Mouse (Mus musculus) small intestine, adult 2 months (tissue): ENCODE data around the gene 1810009A15Rik. TPM values are rescaled to one million over a fixed set of nuclear protein-coding genes. Genes with fewer than 3 reads are reported as not detected.

Source experiments
- H3K27ac ChIP-seq: fragments of 200-500 bp; 2 replicates; pipeline ENCODE4 v1.5.1; 2012; ENCODE audit warnings: low read depth, low read length, control low read depth, inconsistent platforms; ENCODE audit not compliant: insufficient read depth
- H3K27me3 ChIP-seq: fragments of 200-500 bp; 2 replicates; pipeline ENCODE4 v1.6.1; 2012; ENCODE audit warnings: mild to moderate bottlenecking, moderate library complexity, low read length, inconsistent platforms; ENCODE audit not compliant: control insufficient read depth, insufficient read depth
- H3K36me3 ChIP-seq: fragments of 200-500 bp; 2 replicates; pipeline ENCODE4 v1.6.1; 2012; ENCODE audit warnings: mild to moderate bottlenecking, low read length, control low read depth, inconsistent platforms; ENCODE audit not compliant: control insufficient read depth, insufficient read depth
- H3K4me1 ChIP-seq: fragments of 200-500 bp; 2 replicates; pipeline ENCODE4 v1.6.1; 2012; ENCODE audit warnings: low read length, inconsistent platforms, mixed read lengths; ENCODE audit not compliant: control insufficient read depth, insufficient read depth, insufficient read length
- H3K4me3 ChIP-seq: fragments of 200-500 bp; 2 replicates; pipeline ENCODE4 v1.5.1; 2012; ENCODE audit warnings: low read depth, mild to moderate bottlenecking, control low read depth, inconsistent platforms, low read length, moderate library complexity
- CTCF ChIP-seq: fragments of 200-500 bp; IDR thresholded peaks from 2 replicates; pipeline ENCODE4 v1.5.1; 2012; ENCODE audit warnings: low read depth, mild to moderate bottlenecking, control low read depth, inconsistent platforms, low read length, moderate library complexity, mixed read lengths; ENCODE audit not compliant: insufficient replicate concordance, insufficient read length; ENCODE audit errors: extremely low read depth
- POLR2A ChIP-seq: fragments of 200-500 bp; IDR thresholded peaks from 2 replicates; pipeline ENCODE4 v1.6.1; 2012; ENCODE audit warnings: low read depth, mild to moderate bottlenecking, control low read depth, inconsistent platforms, low read length, moderate library complexity
- WGBS: fragments of 180-500 bp; shearing (Covaris S2); methylation state at CpG from one replicate; pipeline ENCODE4 v1.1.7; 2018; 5-methylcytosine and 5-hydroxymethylcytosine counted together
- polyA plus RNA-seq: library from polyadenylated mRNA; depleted of rRNA; stranded (reverse); fragments of >200 nt; gene quantifications from 2 replicates; pipeline ENCODE4 v1.2.3, GENCODE M21; 2012; rRNA removed

1810009A15Rik gene
- 9.5 and 11.4 TPM in 2 replicates for polyA plus RNA-seq

GRCm38 (mm10) chr19:8888511-8889385 lies at the start of gene 1810009A15Rik, which contains the start of gene Gm49416:
Gene 1810009A15Rik, plus strand, starts transcription at chr19:8888853.
Gene Gm49416, plus strand, starts transcription at chr19:8888926.
- TF ChIP-seq POLR2A (peak; percentile 92), CTCF (no peak)

GRCm38 (mm10) chr19:8839103-8839907 lies 49.3 kb upstream of the 1810009A15Rik start, which contains the start of gene Gng3:
Gene Gng3, minus strand, starts transcription at chr19:8839194.
- Histone ChIP-seq H3K36me3 (peaks cover 6% of the 10 kb centered on the region), H3K27me3 (no peaks in the 10 kb centered on the region), H3K27ac (no peak within 1 kb of the TSS), H3K4me1 (peaks cover 14% of the 10 kb centered on the region), H3K4me3 (peak within 1 kb of the TSS; percentile 95)
- 89% methylated on average over 11 of the region's 11 CpGs for WGBS
- TF ChIP-seq CTCF (no peak), POLR2A (no peak)

More at GRCm38 (mm10) chr19:8888511-8889385, at the start of gene 1810009A15Rik, which contains the start of gene Gm49416:
- peaks cover 5% of the 10 kb centered on the region; the same call in 1 of the 2 replicates for H3K36me3 ChIP-seq
- H3K4me1 ChIP-seq, result no peaks in the 10 kb centered on the region; the same call in 1 of the 2 replicates
- H3K27me3 ChIP-seq, result no peaks in the 10 kb centered on the region
- peak within 1 kb of the TSS; percentile 86 for H3K4me3 ChIP-seq
- under 1% methylated on average over 58 of the region's 58 CpGs for WGBS
- H3K27ac ChIP-seq, result peak within 1 kb of the TSS; percentile 75

- H3K27me3 ChIP-seq, result no peaks in the 10 kb centered on the region
- peaks cover 14% of the 10 kb centered on the region for H3K4me1 ChIP-seq
- H3K4me3 ChIP-seq, result peak overlapping the region; percentile 84
- H3K36me3 ChIP-seq, result peaks cover 1% of the 10 kb centered on the region; the same call in 1 of the 2 replicates
- peak overlapping the region; percentile 30; the same call in 1 of the 2 replicates for H3K27ac ChIP-seq
- TF ChIP-seq CTCF (no peak), POLR2A (peak; percentile 61)
- 26% methylated on average over 29 of the region's 29 CpGs for WGBS
Observed at GRCm38 (mm10) chr19:8839908-8840791, 48.5 kb upstream of the 1810009A15Rik start.

GRCm38 (mm10) chr19:8841012-8841411 lies 47.6 kb upstream of the 1810009A15Rik start:
- 86% methylated on average over 7 of the region's 7 CpGs for WGBS
- 0 out of 2 replicates have a peak, but pooled peaks cover 2% of the 10 kb centered on the region for H3K36me3 ChIP-seq
- peaks cover 14% of the 10 kb centered on the region for H3K4me1 ChIP-seq
- peak overlapping the region; percentile 84 for H3K4me3 ChIP-seq
- no peak for TF ChIP-seq CTCF
- no peak for TF ChIP-seq POLR2A
- H3K27me3 ChIP-seq, result no peaks in the 10 kb centered on the region
- H3K27ac ChIP-seq, result no peak overlapping the region

GRCm38 (mm10) chr19:8842961-8843360 lies 45.7 kb upstream of the 1810009A15Rik start:
- 87% methylated on average over 6 of the region's 6 CpGs for WGBS
- TF ChIP-seq CTCF (no peak), POLR2A (no peak)

More at GRCm38 (mm10) chr19:8842961-8843360, 45.7 kb upstream of the 1810009A15Rik start:
- no peak overlapping the region for H3K27ac ChIP-seq
- H3K27me3 ChIP-seq, result no peaks in the 10 kb centered on the region
- H3K36me3 ChIP-seq, result peaks cover 17% of the 10 kb centered on the region
- H3K4me1 ChIP-seq, result peaks cover 11% of the 10 kb centered on the region
- H3K4me3 ChIP-seq, result no peak overlapping the region
